Mouse (Mus musculus) small intestine, adult 2 months (tissue): ENCODE measurements around the gene Neo1. TPM values are rescaled to one million over a fixed set of nuclear protein-coding genes. Genes with fewer than 3 reads are reported as not detected.

Experiments
- H3K27ac ChIP-seq: fragments of 200-500 bp; 2 replicates; pipeline ENCODE4 v1.5.1; 2012; ENCODE audit warnings: low read depth, low read length, control low read depth, inconsistent platforms; ENCODE audit not compliant: insufficient read depth
- H3K27me3 ChIP-seq: fragments of 200-500 bp; 2 replicates; pipeline ENCODE4 v1.6.1; 2012; ENCODE audit warnings: mild to moderate bottlenecking, moderate library complexity, low read length, inconsistent platforms; ENCODE audit not compliant: control insufficient read depth, insufficient read depth
- H3K36me3 ChIP-seq: fragments of 200-500 bp; 2 replicates; pipeline ENCODE4 v1.6.1; 2012; ENCODE audit warnings: mild to moderate bottlenecking, low read length, control low read depth, inconsistent platforms; ENCODE audit not compliant: control insufficient read depth, insufficient read depth
- H3K4me1 ChIP-seq: fragments of 200-500 bp; 2 replicates; pipeline ENCODE4 v1.6.1; 2012; ENCODE audit warnings: low read length, inconsistent platforms, mixed read lengths; ENCODE audit not compliant: control insufficient read depth, insufficient read depth, insufficient read length
- H3K4me3 ChIP-seq: fragments of 200-500 bp; 2 replicates; pipeline ENCODE4 v1.5.1; 2012; ENCODE audit warnings: low read depth, mild to moderate bottlenecking, control low read depth, inconsistent platforms, low read length, moderate library complexity
- CTCF ChIP-seq: fragments of 200-500 bp; IDR thresholded peaks from 2 replicates; pipeline ENCODE4 v1.5.1; 2012; ENCODE audit warnings: low read depth, mild to moderate bottlenecking, control low read depth, inconsistent platforms, low read length, moderate library complexity, mixed read lengths; ENCODE audit not compliant: insufficient replicate concordance, insufficient read length; ENCODE audit errors: extremely low read depth
- POLR2A ChIP-seq: fragments of 200-500 bp; IDR thresholded peaks from 2 replicates; pipeline ENCODE4 v1.6.1; 2012; ENCODE audit warnings: low read depth, mild to moderate bottlenecking, control low read depth, inconsistent platforms, low read length, moderate library complexity
- WGBS: fragments of 180-500 bp; shearing (Covaris S2); methylation state at CpG from one replicate; pipeline ENCODE4 v1.1.7; 2018; 5-methylcytosine and 5-hydroxymethylcytosine counted together
- polyA plus RNA-seq: library from polyadenylated mRNA; depleted of rRNA; stranded (reverse); fragments of >200 nt; gene quantifications from 2 replicates; pipeline ENCODE4 v1.2.3, GENCODE M21; 2012

Gene Neo1
- polyA plus RNA-seq, 1 experiment = 17.7 TPM

DNA sequence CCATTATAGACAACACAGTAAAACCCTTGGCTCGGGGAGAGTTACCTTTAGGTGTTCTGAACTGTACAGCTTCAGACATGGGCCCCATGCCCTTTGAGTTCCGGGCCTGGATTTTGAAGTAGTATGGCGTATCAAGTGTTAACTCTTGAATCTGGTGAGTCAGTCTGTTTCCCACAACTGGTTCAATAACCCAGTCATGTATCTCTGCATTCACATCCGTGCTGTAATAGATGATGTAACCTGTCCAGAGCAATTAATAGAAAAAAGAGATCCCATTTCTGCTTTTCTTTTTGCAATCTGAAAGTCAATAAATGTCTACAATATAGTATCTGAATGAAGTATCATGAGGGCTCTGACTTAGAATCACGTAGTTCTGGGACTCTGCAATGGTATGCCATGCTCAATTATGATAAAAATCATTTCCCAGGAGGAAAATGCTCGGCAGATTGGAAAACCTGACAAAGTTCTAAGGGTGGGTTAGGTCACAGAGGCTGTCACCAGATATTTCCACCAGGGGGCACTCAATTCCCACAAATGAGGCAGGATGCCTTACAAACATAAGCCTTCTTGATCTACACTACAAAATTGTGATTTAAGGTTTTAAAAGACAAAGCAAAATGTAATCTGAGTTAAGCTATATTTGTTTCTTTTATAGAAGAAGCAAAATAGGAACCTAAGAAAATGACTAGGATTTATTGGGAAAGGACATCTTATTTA lies 133.2 kb downstream of the Neo1 start:
- no peak for TF ChIP-seq POLR2A
- TF ChIP-seq CTCF = no peak
- Histone ChIP-seq H3K4me1 (0 out of 2 replicates have a peak, but pooled peaks cover 2% of the 10 kb centered on the region), H3K27ac (no peak overlapping the region), H3K4me3 (no peak overlapping the region), H3K27me3 (no peaks in the 10 kb centered on the region), H3K36me3 (peaks cover 30% of the 10 kb centered on the region)
- WGBS = 62% methylated on average over 6 of the region's 6 CpGs

DNA sequence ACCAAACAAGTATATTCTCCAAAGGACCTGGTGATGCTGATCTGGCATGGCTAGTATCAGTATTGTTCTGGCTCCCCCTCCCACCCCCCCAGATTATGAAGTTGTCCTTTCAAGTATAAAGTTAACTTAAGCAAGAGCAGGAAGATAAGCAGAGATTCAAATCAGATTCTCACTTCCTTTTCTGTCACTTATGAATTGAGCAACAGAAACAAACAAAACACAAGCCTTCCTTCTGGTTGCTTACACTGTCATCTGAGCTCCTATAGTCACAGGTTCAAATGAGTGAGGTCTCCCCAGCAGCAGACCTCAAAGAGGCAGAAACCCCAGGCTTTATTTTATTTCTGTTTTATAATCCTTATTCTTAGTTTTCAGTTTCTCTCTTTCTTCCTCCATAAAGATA lies 136.6 kb downstream of the Neo1 start:
- H3K27ac ChIP-seq = no peak overlapping the region
- TF ChIP-seq CTCF (no peak), POLR2A (no peak)
- H3K36me3 ChIP-seq = peaks cover 20% of the 10 kb centered on the region
- H3K4me1 ChIP-seq = 0 out of 2 replicates have a peak, but pooled peaks cover 2% of the 10 kb centered on the region
- no peak overlapping the region for H3K4me3 ChIP-seq
- no peaks in the 10 kb centered on the region for H3K27me3 ChIP-seq

DNA sequence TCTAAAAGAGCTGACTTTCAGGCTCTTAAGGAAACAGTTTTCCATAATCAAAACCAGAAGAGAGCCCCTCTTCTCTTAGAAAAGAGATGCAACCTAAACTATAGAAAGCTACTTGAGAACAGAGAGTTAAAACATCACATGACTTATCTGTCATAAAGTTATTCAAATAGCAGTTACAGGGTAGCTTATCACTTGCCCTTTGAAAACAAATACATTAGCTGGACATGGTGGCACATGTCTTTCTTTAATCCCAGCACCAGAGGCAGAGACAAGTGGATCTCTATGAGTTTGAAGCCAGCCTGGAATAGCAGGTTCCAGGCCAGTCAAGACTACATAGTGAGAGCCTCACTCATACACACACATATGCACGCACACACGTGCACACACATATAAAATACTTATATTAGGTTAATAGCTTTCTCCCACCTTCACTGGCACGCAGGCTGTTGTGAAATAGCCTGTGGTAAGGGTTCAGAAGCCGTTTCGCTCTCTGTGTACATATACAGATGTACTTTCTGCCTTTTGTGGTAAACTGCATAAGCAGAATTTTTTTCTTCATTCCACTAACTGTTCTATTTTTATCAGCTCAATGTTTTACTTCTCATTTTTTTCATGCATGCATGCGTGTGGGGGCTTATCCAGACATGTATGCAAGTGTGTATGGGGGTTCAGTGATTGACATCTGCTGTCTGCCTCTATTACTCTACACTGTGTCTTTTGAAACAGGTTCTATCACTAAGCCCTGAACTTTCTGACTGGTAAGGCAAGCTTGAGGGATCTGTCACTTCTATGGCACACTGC lies 144.2 kb downstream of the Neo1 start:
- TF ChIP-seq POLR2A = no peak
- TF ChIP-seq CTCF = no peak
- Histone ChIP-seq H3K27ac (peak overlapping the region; percentile 49; the same call in 1 of the 2 replicates), H3K4me1 (no peaks in the 10 kb centered on the region; the same call in 1 of the 2 replicates), H3K4me3 (no peak overlapping the region), H3K27me3 (no peaks in the 10 kb centered on the region), H3K36me3 (peaks cover 24% of the 10 kb centered on the region)
- 48% methylated on average over 6 of the region's 6 CpGs for WGBS

DNA sequence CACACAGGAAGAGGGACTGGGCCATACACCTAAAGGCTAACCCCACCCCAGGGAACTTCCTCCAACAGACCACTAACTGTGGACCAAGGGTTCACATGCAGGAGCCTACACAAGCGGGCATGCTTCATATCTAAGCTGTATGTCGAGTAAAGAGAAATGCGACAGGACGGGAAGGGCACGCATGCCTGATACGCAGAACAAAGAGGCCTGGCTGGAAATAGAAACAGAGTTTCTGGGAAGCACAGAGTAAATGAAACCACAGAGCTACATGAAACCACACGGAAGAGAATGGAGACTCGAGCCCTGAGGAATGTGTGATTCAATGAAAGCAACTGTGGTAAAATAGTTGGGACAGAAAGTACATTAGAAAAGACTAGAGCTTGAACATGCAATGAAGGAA lies 145.3 kb downstream of the Neo1 start:
- H3K4me1 ChIP-seq = no peaks in the 10 kb centered on the region; the same call in 1 of the 2 replicates
- H3K27me3 ChIP-seq = no peaks in the 10 kb centered on the region
- no peak for TF ChIP-seq POLR2A
- no peak for TF ChIP-seq CTCF
- H3K36me3 ChIP-seq = peaks cover 28% of the 10 kb centered on the region
- no peak overlapping the region for H3K27ac ChIP-seq
- WGBS = 88% methylated on average over 8 of the region's 8 CpGs
- H3K4me3 ChIP-seq = no peak overlapping the region

DNA sequence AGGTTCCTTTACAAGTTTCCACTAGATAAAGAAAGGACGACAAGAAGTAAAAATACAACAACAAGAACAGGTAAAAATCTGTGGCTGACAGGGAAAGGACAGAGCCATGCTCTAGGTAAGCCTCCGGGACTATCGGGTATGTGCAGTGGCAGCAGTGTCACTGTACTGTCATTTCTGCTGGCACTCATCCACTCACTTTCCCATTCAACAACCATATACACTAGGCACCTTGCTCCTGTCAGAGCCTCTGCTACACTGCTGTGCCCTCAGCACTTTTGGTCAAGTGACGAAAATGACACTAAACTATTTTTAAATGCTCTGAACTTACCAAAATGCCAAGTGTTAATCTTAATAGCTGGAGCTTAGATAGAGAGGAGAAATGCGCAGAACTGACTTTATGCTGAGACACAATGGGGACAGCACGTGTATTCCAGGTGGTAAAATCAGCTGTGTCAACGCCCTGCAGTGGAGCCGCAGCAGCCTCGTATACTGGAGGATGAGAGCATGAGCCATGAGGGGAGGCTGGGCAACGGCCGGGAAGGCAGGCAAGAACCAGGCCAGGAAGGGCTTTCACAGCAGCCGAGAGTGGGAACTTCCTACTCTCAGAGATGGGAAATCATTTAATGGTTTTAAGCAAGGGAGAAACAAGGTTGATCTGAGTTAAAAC lies 146.3 kb downstream of the Neo1 start:
- WGBS = 89% methylated on average over 12 of the region's 12 CpGs

DNA sequence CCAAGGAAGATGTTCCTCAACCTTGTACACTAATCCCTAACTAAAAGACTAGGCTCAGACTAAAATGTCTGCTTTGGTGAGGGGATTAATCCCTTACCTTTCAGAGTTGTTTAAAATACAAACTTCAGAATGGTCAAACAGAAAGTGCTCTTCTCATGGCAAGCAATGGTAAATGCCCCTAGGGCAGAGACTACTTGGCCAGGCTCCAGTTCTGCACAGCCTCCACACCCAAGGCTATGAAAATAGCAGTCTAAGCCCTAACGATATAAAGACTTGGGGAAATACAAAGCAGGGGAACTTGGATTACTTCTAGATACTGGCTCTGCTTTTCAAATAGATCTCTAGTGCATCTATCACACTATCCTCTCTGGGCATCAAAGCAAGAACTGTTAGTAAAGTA lies 153.6 kb downstream of the Neo1 start:
- H3K4me3 ChIP-seq = no peak overlapping the region
- TF ChIP-seq POLR2A (no peak), CTCF (no peak)
- no peaks in the 10 kb centered on the region for H3K27me3 ChIP-seq
- WGBS = 15% methylated on average over 1 of the region's 1 CpGs
- peaks cover 5% of the 10 kb centered on the region for H3K4me1 ChIP-seq
- H3K36me3 ChIP-seq = peaks cover 39% of the 10 kb centered on the region
- H3K27ac ChIP-seq = no peak overlapping the region

More for the DNA sequence above, 146.3 kb downstream of the Neo1 start:
- no peaks in the 10 kb centered on the region for H3K27me3 ChIP-seq
- no peak for TF ChIP-seq POLR2A
- no peak for TF ChIP-seq CTCF
- peaks cover 32% of the 10 kb centered on the region for H3K36me3 ChIP-seq
- H3K4me1 ChIP-seq = no peaks in the 10 kb centered on the region; the same call in 1 of the 2 replicates
- no peak overlapping the region for H3K27ac ChIP-seq
- H3K4me3 ChIP-seq = no peak overlapping the region

DNA sequence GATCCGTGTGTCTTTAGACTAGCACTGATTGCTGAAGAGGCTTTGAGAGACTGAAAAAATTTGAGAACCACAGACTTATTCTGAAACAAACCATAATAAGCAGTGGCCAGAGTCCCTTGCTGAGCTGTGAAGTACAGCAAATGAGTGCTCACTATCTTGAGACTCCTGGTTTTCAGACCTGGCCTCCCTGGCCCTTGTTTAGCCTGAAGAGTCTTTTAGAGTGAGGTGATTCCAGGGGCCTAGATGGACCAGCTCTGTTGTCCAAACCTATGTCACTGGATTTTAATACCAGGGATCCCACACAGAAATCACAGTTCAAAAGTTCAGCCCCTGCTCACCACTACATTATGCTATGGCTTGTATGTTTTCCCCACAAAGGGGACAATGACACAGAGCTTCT lies 156.4 kb downstream of the Neo1 start:
- Histone ChIP-seq H3K27ac (no peak overlapping the region), H3K27me3 (no peaks in the 10 kb centered on the region), H3K36me3 (peaks cover 40% of the 10 kb centered on the region), H3K4me1 (peaks cover 5% of the 10 kb centered on the region), H3K4me3 (no peak overlapping the region)
- TF ChIP-seq POLR2A = no peak
- TF ChIP-seq CTCF = no peak
- WGBS = 74% methylated on average over 1 of the region's 1 CpGs
